8 mouse cellular contexts compared by ENCODE assay signal in the genomic region with DNA sequence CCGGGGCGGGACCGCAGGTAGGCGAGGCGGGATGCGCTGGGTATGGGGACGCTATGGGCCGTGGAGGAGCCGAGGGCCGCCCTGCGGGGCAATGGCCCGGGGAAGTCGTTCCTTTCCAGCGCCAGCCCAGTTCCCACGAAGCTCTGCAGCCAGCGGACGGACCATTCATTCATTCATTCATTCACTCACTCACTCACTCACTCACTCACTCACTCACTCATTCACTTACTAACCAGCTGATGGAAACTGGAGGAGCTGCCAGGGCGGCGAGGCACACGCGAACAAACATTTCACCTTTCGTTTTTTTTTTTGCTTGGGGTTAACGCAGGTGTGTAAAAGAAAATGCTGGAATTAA. TPM values are rescaled to one million over a fixed set of nuclear protein-coding genes. Genes with fewer than 3 reads are reported as not detected.
A peak's percentile ranks its signal among the peaks of the same experiment; 100 is the strongest.
DNase-seq lines count a peak whose midpoint lies in the region; ATAC-seq and TF ChIP-seq lines count a peak whose summit lies in the region.

No protein-coding gene starts in this region.

- no peak for TF ChIP-seq EP300 in heart, adult 2 months (IDR thresholded peaks at IDR 0.05; ENCODE audit: insufficient read depth, low read depth, low read length)

- peaks cover 5% of the 10 kb centered on the region for H3K4me1 ChIP-seq in heart, adult 2 months (ENCODE audit: control insufficient read depth, insufficient read depth, low read length)
- peaks cover 5% of the 10 kb centered on the region; the same call in 1 of the 2 replicates for H3K4me1 ChIP-seq in thymus, adult 2 months (replicated peaks; ENCODE audit: control insufficient read depth, insufficient read depth, low read length)
- H3K4me1 ChIP-seq in liver, embryonic 12.5 days = peaks cover 39% of the 10 kb centered on the region

- H3K4me3 ChIP-seq in heart, adult 2 months = peak overlapping the region; percentile 90
- peak overlapping the region; percentile 70 for H3K4me3 ChIP-seq in thymus, adult 2 months (ENCODE audit: control insufficient read depth, insufficient read depth, low read length)
- H3K4me3 ChIP-seq in liver, embryonic 12.5 days = peak overlapping the region; percentile 78

- no peaks in the 10 kb centered on the region for H3K9me3 ChIP-seq in liver, embryonic 12.5 days (replicated peaks)

- no peak for TF ChIP-seq POLR2A in heart, adult 2 months (IDR thresholded peaks at IDR 0.05; ENCODE audit: insufficient read depth, low read depth, low read length)
- no peak for TF ChIP-seq POLR2A in thymus, adult 2 months (IDR thresholded peaks at IDR 0.05; ENCODE audit: control insufficient read depth, extremely low read depth, insufficient read depth, low read length, poor library complexity)

- no peak for ATAC-seq in liver, embryonic 12.5 days

- peak overlapping the region; percentile 81 for H3K9ac ChIP-seq in heart, adult 2 months (ENCODE audit: low read depth, low read length)
- H3K9ac ChIP-seq in liver, embryonic 12.5 days = peak overlapping the region; percentile 83

- intact Hi-C loops in heart, adult 2 months (cut with DNase I) = loop anchor here (2.0 to 5.0 kb wide), 3 partner anchors 102 to 337 kb away; a partner anchor contains a TSS

- no peaks in the 10 kb centered on the region for H3K27me3 ChIP-seq in heart, adult 2 months (ENCODE audit: control insufficient read depth, insufficient read depth, low read length)
- no peaks in the 10 kb centered on the region for H3K27me3 ChIP-seq in thymus, adult 2 months (ENCODE audit: control insufficient read depth, insufficient read depth, low read length)
- 0 out of 2 replicates have a peak, but pooled peaks cover 6% of the 10 kb centered on the region for H3K27me3 ChIP-seq in liver, embryonic 12.5 days (replicated peaks)

- H3K4me2 ChIP-seq in liver, embryonic 12.5 days = peak overlapping the region; percentile 80

- DNase-seq in heart, adult 2 months = no peak
- no peak for DNase-seq in heart, adult 18-20 months
- no peak for DNase-seq in thymus, adult 2 months
- no peak for DNase-seq in thymus, postnatal 0 days (ENCODE audit: low spot score)
- DNase-seq in ovary, postnatal 14 days (ENCODE audit: low spot score) = no peak
- DNase-seq in embryo, embryonic 10.5 days (ENCODE audit: low spot score) = no peak
- no peak for DNase-seq in right cerebral cortex, adult 18-20 months

- peak overlapping the region; percentile 59 for H3K27ac ChIP-seq in heart, adult 2 months
- H3K27ac ChIP-seq in thymus, adult 2 months (ENCODE audit: control insufficient read depth, insufficient read depth, low read length) = no peak overlapping the region
- H3K27ac ChIP-seq in liver, embryonic 12.5 days = peak overlapping the region; percentile 79

- no peak for TF ChIP-seq CTCF in heart, adult 2 months (IDR thresholded peaks at IDR 0.05)
- no peak for TF ChIP-seq CTCF in thymus, adult 2 months (IDR thresholded peaks at IDR 0.05; ENCODE audit: borderline replicate concordance, control insufficient read depth, extremely low read depth, insufficient read depth, low read length, poor library complexity)

- peaks cover 14% of the 10 kb centered on the region for H3K36me3 ChIP-seq in heart, adult 2 months (ENCODE audit: control insufficient read depth, insufficient read depth, low read length)
- no peaks in the 10 kb centered on the region for H3K36me3 ChIP-seq in thymus, adult 2 months (ENCODE audit: control insufficient read depth, insufficient read depth, low read length)
- peaks cover 38% of the 10 kb centered on the region for H3K36me3 ChIP-seq in liver, embryonic 12.5 days

- WGBS in heart, adult 2 months = under 1% methylated on average over 23 of the region's 23 CpGs
- WGBS in thymus, adult 2 months = 1% methylated on average over 23 of the region's 23 CpGs
- WGBS in liver, embryonic 12.5 days (ENCODE audit: insufficient replicate concordance) = 1% methylated on average over 23 of the region's 23 CpGs

- H3K79me2 ChIP-seq in heart, adult 2 months (replicated peaks; ENCODE audit: control insufficient read depth, insufficient read depth, low read length) = peaks cover 2% of the 10 kb centered on the region; the same call in 1 of the 2 replicates

RNA-seq across cellular contexts. Expression of a gene that starts 0.3 kb away (rescaled TPM):
- 10 to 100 TPM; 15.5 to 16.0 TPM for total RNA-seq in heart, adult 2 months (2021)
- 7.8 and 15.2 TPM in 2 replicates for polyA plus RNA-seq in heart, adult 2 months (2012; rRNA removed)
- 10 to 100 TPM; 15.8 to 16.6 TPM for total RNA-seq in heart, adult 18-20 months (2021)
- polyA plus RNA-seq in thymus, adult 2 months (2012; rRNA removed) = 10.3 and 14.2 TPM in 2 replicates
- polyA plus RNA-seq in thymus, postnatal 0 days (2015; fragmentation: Nextera tagmentation; extraction: Ambion mirVana) = 160 and 173 TPM in 2 replicates
- 110 and 120 TPM in 2 replicates for polyA plus RNA-seq in liver, embryonic 12.5 days (2016; fragmentation: Nextera tagmentation; extraction: Ambion mirVana)
